Mouse (Mus musculus): Measurements from ENCODE around the gene Immp2l. TPM values are rescaled to one million over a fixed set of nuclear protein-coding genes. Genes with fewer than 3 reads are reported as not detected.

Immp2l gene
- total RNA-seq, 1 experiment from 2014 or later: 11.5 TPM

DNA sequence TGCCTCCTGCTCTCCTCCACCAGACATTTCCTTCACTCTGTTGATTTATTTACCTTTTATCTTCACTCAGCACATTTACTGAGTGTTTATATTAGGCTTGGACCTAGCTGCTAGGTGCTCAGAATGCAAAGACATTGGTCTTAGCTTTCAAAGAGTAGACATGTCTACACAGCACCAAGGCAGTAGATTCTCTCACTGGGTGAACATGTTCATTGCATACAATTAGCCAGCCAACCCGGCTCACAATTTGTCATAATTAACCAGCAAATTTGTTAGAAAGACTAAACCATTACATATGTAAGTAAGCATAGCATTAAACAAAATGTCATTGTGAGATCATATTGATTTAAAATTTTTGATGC, 542.5 kb downstream of the Immp2l start:
- no peak for ATAC-seq (ENCODE audit: extremely low read depth, insufficient number of reproducible peaks, low FRiP score, poor library complexity, severe bottlenecking)

DNA sequence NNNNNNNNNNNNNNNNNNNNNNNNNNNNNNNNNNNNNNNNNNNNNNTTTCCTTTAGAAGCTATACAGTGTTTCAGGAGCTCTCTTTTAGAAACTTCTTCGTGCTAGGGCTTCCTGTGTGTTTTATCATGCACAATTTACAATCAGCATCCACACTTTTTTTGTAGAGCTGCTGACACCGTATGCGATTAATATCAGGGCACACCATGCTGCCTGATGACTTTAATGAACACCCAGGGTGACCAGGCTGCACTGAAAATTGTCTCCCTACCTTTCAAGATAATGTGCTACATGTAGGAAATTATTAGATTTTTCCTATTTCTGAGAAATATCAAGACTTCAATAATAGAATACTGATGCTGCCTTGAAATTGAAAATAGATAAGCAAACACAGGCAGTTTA, 549.9 kb downstream of the Immp2l start:
- ATAC-seq (ENCODE audit: extremely low read depth, insufficient number of reproducible peaks, low FRiP score, poor library complexity, severe bottlenecking): no peak

DNA sequence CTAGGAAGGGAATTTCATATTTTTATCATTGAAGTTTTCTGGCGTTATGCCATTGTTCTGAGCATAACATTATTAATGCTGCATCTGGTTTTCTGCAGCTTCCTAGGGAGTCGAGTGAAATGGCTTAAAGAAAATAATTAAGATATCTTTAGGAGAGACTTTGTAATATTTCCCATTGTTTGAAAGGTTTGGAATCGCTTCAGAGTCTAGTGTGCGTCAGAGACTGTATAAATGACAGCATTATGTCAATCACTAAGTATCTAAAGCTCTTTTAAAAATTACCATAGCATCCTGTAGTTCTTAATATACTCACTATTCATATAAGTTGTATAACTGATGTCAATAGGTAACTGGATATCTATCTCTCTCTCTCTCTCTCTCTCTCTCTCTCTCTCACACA, 551.3 kb downstream of the Immp2l start:
- ATAC-seq (ENCODE audit: extremely low read depth, insufficient number of reproducible peaks, low FRiP score, poor library complexity, severe bottlenecking): no peak

DNA sequence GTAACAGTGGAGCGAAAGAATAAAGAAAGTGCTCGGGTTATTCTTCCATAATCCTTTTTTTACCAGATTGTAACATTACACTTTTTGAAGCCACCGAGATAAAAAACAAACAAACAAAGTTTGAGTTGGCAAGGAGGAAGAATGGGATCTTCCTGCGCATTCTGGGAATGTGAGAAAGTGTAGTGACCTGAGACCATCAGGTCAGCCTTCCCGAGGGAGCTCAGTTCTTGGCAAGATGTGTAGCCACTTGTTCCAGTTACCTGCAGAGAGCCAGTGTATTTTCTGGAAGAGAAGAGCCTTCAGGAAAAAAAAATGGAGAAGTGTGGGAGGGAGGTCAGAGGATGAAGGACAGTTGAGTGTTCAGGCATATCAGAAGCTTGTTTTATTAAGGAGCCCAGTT, 569.5 kb downstream of the Immp2l start:
- no peak for ATAC-seq (ENCODE audit: extremely low read depth, insufficient number of reproducible peaks, low FRiP score, poor library complexity, severe bottlenecking)

DNA sequence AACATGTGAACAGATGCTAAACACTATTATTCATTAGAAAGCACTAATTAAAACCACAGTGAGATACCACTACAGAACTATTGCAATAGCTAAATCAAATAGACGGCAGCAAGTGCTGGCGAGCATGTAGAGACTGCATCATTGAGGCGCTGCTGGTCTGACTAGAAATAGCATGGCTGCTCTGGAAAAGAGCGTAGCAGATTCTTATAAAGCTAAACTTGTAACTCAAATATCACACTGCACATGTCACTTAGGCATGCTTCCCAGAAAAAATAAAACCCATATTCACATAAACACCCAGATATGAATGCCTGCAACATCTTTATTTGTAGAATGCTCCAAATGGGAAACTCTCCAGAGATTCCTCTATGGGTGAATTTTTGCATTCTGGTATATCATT, 570.1 kb downstream of the Immp2l start:
- no peak for ATAC-seq (ENCODE audit: extremely low read depth, insufficient number of reproducible peaks, low FRiP score, poor library complexity, severe bottlenecking)

DNA sequence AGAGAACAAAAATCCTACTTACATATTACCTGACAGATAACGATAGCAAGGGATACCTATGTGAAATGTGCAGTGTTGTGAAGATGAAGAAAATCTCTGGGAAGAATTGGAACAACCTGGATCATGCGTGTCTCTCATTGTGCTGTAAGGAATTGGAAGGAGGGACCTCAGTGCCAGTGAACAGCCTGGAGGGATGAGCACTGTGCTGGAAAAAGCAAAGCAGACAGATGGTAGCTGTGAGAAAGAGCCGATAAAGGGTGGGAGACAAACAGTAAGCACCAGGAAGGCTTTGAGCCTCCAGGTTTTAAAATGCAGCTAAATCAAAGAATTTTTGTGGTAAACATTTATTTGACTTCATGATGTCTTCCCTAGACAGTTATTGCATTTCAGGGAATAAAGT, 591.4 kb downstream of the Immp2l start:
- no peak for ATAC-seq (ENCODE audit: extremely low read depth, insufficient number of reproducible peaks, low FRiP score, poor library complexity, severe bottlenecking)

DNA sequence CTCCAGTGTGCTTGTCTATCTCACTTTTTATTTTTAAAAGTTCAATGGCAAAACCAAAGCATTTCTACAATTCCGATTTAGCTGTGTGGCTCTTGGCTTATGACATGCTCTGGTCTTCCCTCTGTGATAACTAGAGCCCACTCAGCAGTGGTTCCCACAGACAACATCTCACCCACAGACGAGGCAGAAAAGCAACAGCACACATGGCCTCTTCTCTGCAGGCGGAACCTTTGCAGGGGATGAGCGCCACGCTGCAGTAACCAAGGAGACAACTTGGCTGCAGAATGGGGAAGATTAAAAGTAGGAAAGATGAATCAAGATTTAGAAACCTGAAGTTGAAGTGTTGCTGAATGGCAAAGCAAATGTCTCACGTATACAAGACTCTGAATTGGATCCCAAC, 597.5 kb downstream of the Immp2l start:
- ATAC-seq (ENCODE audit: extremely low read depth, insufficient number of reproducible peaks, low FRiP score, poor library complexity, severe bottlenecking): no peak

DNA sequence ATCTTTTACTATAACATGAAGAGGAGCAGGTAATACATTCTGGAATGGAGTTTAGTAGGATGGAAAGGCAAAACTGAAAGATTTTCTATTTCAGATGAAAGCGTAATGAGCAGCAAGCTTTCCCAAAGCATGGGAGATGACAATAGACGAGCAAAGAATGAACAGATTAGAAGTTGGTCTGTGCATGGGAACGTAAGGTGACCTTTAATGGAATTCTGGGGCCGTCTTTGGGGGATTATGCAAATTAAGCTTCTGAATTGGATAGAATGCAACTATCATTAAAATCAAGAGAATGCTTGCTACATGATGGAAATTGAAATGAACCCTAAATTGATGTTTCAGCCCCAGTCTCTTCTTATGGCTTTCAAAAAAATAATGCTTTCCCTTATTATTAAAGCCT, 619.4 kb downstream of the Immp2l start:
- no peak for ATAC-seq (ENCODE audit: extremely low read depth, insufficient number of reproducible peaks, low FRiP score, poor library complexity, severe bottlenecking)

DNA sequence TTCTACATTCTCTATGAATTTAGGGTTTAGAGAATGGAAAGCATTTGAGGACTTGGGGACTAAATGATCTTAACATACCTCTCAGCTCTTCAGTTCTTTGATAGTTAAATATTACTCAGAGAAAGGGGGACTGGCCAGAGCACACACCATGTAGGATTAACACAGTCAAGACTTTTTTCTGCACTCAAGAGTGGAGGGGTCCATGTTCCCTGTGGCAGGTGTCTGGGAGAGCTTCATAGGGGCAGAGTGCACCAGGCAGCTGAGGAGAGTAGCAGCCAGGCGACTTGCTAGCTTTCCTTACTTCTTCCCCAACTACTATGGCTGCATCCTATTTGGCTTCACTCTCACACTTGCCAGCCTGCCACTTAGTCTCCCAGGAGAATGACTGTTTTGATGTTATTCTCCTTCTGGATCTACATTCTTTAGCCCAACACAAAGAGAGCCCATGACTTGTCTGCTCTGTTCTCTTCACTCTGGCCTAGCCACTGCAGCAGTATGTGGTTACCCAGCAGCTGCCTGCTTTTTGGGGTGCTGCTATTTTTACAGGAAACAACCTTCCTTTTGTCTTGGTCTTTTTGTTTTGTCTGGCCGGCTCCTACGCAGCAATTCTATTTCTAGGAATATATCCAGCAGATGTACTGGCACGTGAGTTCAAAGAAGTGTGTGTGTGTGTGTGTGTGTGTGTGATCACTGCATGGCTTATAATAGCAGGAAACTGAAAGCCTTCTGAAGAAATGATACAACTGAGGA, 621.1 kb downstream of the Immp2l start:
- no peak for ATAC-seq (ENCODE audit: extremely low read depth, insufficient number of reproducible peaks, low FRiP score, poor library complexity, severe bottlenecking)

DNA sequence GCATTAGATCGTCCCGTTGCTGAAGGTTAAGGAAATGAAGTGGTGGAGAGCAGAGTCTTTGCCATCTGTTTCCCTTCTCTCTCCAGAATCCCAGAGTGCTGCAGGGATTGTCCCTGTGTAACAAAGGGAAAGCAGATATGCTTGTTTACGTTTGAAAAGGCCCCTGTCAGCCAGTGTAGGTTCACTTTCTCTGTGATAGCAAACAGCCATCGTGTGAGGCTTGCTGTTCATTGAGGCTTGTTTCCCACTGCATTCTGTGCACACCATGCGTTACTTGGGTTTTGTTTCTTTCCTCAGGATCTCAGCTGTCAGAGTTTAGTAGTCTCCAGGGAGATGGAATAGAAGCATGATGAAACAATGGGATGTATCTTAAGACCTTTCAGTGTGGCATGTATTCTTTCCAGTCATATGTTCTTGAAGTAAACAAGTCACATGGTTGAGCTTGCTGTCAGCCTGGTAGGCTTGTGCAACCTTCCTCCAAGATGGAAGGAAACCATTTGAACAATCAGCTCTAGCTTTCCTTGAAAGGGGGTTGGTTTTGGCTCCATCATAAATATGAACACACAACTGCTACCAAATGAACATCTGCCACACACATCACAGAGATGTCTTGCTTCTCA, 623.2 kb downstream of the Immp2l start:
- ATAC-seq (ENCODE audit: extremely low read depth, insufficient number of reproducible peaks, low FRiP score, poor library complexity, severe bottlenecking): no peak

DNA sequence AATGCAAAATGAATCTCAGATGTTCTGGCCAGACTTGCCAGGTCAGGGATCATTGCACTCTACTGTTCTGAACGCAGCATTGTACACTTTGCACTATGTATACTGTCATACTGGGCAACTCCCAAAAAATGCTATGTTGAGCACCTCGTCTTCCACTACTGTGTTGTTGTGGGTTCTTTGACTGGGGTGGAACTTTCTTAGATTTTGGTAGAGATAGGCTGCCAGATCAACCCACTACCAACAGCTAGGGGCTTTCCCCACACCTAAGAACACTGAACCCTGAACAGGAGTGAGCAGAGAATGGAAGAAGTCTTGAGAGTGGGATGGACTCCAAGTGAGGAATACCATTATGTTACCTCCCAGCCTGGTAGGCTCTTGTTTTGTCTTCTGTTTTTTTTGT, 623.8 kb downstream of the Immp2l start:
- ATAC-seq (ENCODE audit: extremely low read depth, insufficient number of reproducible peaks, low FRiP score, poor library complexity, severe bottlenecking): no peak

DNA sequence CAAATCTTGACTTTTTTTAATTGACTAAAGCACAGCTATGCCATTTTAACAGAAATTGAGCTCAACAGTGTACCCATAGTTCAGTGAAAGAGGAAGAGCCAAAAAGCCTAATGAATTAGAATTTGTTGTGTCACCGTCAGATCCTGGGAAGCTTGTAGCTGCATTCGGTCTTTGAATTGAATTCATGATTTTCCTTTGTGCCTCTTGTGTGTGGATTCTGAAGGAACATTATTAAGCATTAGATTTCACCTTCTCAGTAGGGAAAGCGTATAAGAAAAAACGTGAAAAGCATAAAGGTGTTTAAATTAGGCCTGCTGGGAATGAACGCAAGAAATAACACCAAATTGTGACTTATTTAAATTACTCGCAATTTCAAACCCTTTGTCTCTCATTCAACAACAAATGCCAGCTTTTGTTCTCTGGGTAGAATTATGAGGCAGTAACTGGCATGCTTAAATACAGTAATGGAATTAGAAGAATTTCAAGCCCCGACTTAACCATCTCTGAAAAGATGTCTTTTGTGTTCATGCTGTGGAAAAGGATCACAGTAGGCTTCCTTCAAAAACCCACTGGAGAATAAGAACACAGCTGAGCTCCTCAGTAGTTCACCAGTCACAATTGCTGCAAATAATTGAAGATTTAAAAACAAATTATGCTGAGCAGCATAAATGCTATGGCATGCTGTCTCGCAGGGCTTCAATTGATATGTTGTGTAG, 626.1 kb downstream of the Immp2l start:
- ATAC-seq (ENCODE audit: extremely low read depth, insufficient number of reproducible peaks, low FRiP score, poor library complexity, severe bottlenecking): no peak

DNA sequence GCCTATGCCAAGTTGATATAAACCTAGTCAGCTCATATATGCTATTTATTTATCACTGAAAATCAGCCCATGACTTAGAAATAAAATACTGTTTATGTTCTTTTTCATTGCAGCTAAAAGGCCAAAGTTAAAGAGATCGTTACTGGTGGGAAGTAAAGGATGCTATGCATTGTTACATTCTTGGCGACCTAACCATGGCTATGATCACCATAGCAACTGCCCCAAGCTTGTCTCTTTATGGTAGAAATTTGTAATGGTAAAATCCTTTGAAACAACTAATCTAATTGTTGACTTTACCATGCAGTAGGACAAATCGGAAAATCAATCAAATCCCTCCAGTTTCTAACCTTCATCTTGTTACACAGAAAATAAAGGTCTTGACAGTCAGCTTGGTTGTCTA, 644.4 kb downstream of the Immp2l start:
- no peak for ATAC-seq (ENCODE audit: extremely low read depth, insufficient number of reproducible peaks, low FRiP score, poor library complexity, severe bottlenecking)

DNA sequence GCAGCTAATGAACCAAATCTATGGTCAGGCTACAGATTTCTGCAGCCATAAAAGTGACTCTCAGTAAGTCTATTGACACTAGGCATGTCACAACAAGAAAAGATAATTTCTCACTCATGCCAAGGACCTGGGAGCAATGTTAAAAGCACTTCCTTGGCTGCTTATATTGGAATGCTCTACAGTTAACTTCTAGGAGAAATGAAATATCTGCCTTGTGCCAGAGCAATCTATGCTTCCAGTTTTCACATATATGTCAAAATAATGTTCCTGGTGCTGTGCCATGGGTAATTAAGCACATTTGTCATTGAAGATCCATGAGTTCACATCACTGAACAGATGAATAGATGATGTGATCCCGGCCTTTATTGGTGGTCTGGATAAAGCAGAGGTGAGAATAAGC, 645.6 kb downstream of the Immp2l start:
- no peak for ATAC-seq (ENCODE audit: extremely low read depth, insufficient number of reproducible peaks, low FRiP score, poor library complexity, severe bottlenecking)

DNA sequence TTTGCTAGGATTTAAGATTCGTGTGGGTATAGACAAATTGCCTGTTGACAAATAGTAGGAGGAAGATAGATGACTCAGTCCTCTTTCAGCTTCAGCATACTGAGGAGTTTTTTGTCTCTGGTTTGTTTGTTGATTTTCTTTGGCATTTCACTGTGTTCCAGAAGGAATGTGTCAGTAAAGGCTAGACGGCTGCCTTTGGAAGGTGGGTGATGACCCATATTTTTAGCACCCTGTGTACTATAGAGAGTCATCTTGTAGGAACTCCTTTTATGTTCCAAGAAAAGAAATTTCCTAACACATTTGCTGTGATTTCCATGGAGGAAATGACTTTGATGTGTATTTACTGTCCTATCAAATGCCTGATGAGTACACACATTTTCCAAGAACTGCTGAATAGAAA, 651.0 kb downstream of the Immp2l start:
- no peak for ATAC-seq (ENCODE audit: extremely low read depth, insufficient number of reproducible peaks, low FRiP score, poor library complexity, severe bottlenecking)

DNA sequence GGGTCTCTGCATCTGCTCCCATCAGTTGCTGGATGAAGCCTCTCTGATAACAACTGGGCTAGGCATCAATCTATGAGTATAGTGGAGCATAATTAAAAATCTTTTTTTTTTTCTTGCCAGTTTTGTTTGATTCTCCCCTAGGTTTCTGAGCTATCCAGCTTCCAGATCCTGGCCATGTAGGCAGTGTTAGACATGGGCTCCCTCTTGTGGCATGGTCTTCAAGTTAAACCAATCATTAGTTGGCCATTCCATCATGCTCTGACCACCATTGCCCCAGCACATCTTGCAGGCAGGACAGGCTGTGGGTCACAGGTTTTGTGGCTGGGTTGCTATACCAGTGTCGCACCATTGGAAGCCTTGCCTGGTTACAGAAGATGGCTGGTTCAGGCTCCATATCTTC, 656.3 kb downstream of the Immp2l start:
- no peak for ATAC-seq (ENCODE audit: extremely low read depth, insufficient number of reproducible peaks, low FRiP score, poor library complexity, severe bottlenecking)

DNA sequence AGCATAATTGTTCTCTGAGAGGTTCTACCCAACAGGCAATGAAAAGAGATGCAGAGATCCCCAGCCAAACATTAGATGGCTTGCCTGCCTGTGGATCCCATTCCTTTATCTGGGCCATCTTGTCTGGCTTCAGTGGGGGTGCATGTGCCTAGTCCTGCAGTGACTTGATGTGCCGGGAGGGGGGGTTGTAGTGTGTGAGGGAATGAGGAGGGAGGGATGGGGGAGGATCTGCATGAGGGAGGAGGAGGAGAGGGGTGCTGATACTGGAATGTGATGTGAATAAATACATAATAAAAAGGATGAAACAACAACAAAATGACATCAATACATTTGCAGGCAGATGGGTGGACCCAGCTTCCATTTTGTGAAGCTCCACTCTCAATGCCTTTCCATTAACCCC, 658.3 kb downstream of the Immp2l start:
- ATAC-seq (ENCODE audit: extremely low read depth, insufficient number of reproducible peaks, low FRiP score, poor library complexity, severe bottlenecking): no peak

DNA sequence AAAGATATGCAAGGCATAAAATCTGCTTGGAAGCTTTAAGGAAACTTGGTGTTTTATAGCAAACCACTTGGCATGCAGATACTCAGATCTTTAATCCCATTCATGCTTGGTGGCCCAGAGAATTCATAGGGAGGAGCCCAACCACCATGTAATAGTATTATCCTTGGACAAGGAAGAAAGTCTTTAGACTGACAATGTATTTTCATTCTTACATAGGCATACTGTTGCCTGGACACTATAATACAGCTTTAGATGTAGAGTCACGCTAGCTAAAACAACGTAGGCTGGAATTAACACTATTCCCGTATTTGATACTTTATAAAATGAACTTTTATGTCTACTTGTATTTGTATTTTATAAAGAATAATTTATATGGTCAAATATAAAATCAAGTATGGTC, 665.9 kb downstream of the Immp2l start:
- ATAC-seq (ENCODE audit: extremely low read depth, insufficient number of reproducible peaks, low FRiP score, poor library complexity, severe bottlenecking): no peak

DNA sequence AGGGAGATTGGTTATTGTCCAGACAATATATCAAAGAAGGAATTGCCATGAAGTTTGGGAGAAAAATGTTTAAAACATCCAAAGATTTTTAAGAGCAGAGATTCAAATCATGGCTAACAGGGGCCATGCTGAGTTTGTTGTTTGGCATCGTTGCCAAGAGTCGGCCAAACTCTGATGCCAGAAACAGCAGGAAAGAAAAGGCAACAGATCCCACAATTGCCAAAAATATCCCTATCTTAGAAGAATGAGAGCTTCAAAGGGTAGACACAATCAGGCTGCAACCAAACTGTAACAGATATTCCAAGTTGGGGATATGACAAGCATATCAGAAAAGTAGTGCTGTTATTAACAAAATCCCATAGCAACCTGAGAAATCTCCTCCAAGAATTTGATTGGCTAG, 686.7 kb downstream of the Immp2l start:
- no peak for ATAC-seq (ENCODE audit: extremely low read depth, insufficient number of reproducible peaks, low FRiP score, poor library complexity, severe bottlenecking)

DNA sequence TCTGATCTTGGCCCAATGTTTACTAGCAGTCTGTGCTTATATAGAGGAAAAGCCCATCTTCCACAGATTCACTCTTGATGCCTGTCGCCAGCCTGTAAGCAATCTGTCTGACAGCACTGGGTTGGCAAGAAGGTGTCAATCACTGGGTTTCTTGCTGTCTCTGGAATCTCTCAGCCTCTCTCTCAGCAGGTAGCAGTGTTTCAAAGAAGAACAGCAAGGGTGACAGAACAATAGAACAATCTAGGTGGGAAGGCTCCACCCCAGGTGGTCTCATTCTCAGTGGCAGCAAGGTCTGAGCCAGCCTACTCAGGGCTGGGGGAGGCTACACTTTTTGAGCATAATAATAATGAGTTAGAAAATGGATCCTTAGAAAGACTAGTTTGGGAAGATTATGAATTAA, 693.1 kb downstream of the Immp2l start:
- no peak for ATAC-seq (ENCODE audit: extremely low read depth, insufficient number of reproducible peaks, low FRiP score, poor library complexity, severe bottlenecking)
